Comparison of ENCODE assay signal across 10 mouse cellular contexts in genomic region chr1:171035611-171036010, GRCm38 (mm10). TPM values are rescaled to one million over a fixed set of nuclear protein-coding genes. Genes with fewer than 3 reads are reported as not detected.
DNase-seq lines count a peak whose midpoint lies in the region; ATAC-seq and TF ChIP-seq lines count a peak whose summit lies in the region.
"Had no signal": no experiment of that assay in that cellular context is flagged by ENCODE, and none has a peak within 500 bp of the region (broad histone marks: within the 10 kb centered on the region; RNA-seq: fewer than 3 reads in every experiment).

No protein-coding gene starts in this region.

- TF ChIP-seq CTCF in liver, postnatal 0 days (IDR thresholded peaks at IDR 0.05; ENCODE audit: low read depth), result no peak

- peaks cover 55% of the 10 kb centered on the region for H3K4me1 ChIP-seq in liver, embryonic 12.5 days
- H3K4me1 ChIP-seq in liver, postnatal 0 days (ENCODE audit: insufficient read depth), result peaks cover 23% of the 10 kb centered on the region
- peaks cover 6% of the 10 kb centered on the region; the same call in 1 of the 2 replicates for H3K4me1 ChIP-seq in embryonic facial prominence, embryonic 12.5 days
- peaks cover 18% of the 10 kb centered on the region for H3K4me1 ChIP-seq in forebrain, embryonic 16.5 days (replicated peaks; ENCODE audit: control insufficient read depth, insufficient read depth, low read length)
- H3K4me1 ChIP-seq in midbrain, embryonic 14.5 days (ENCODE audit: control insufficient read depth, insufficient read depth, low read length), result peaks cover 3% of the 10 kb centered on the region; the same call in 1 of the 2 replicates

- no peaks in the 10 kb centered on the region for H3K36me3 ChIP-seq in liver, embryonic 12.5 days
- no peaks in the 10 kb centered on the region for H3K36me3 ChIP-seq in liver, postnatal 0 days (replicated peaks; ENCODE audit: insufficient read depth, low read length)
- H3K36me3 ChIP-seq in embryonic facial prominence, embryonic 12.5 days, result no peaks in the 10 kb centered on the region
- no peaks in the 10 kb centered on the region for H3K36me3 ChIP-seq in forebrain, embryonic 16.5 days (ENCODE audit: control insufficient read depth, insufficient read depth)
- no peaks in the 10 kb centered on the region for H3K36me3 ChIP-seq in midbrain, embryonic 14.5 days (ENCODE audit: control insufficient read depth, insufficient read depth, low read length)

- H3K9me3 ChIP-seq in liver, embryonic 12.5 days (replicated peaks), result no peaks in the 10 kb centered on the region
- no peaks in the 10 kb centered on the region for H3K9me3 ChIP-seq in liver, postnatal 0 days (ENCODE audit: low read length)
- H3K9me3 ChIP-seq in embryonic facial prominence, embryonic 12.5 days, result no peaks in the 10 kb centered on the region
- H3K9me3 ChIP-seq in forebrain, embryonic 16.5 days (ENCODE audit: control insufficient read depth, low read length), result no peaks in the 10 kb centered on the region
- H3K9me3 ChIP-seq in midbrain, embryonic 14.5 days (ENCODE audit: control insufficient read depth, low read length), result no peaks in the 10 kb centered on the region

- TF ChIP-seq EP300 in liver, postnatal 0 days (IDR thresholded peaks at IDR 0.05; ENCODE audit: low read depth), result no peak

- peaks cover 15% of the 10 kb centered on the region; the same call in 1 of the 2 replicates for H3K27me3 ChIP-seq in liver, embryonic 12.5 days (replicated peaks)
- H3K27me3 ChIP-seq in liver, postnatal 0 days (ENCODE audit: insufficient read depth, low read length), result no peaks in the 10 kb centered on the region; the same call in none of the 2 replicates
- H3K27me3 ChIP-seq in embryonic facial prominence, embryonic 12.5 days, result peaks cover 45% of the 10 kb centered on the region
- H3K27me3 ChIP-seq in forebrain, embryonic 16.5 days (replicated peaks; ENCODE audit: control insufficient read depth, insufficient read depth, low read length), result peaks cover 3% of the 10 kb centered on the region; the same call in 1 of the 2 replicates
- H3K27me3 ChIP-seq in midbrain, embryonic 14.5 days (ENCODE audit: control insufficient read depth, insufficient read depth, low read length), result 0 out of 2 replicates have a peak, but pooled peaks cover 10% of the 10 kb centered on the region

- DNase-seq in liver, postnatal 0 days, result no peak
- DNase-seq in midbrain, embryonic 14.5 days, result no peak
- DNase-seq in testis, postnatal 10 days (ENCODE audit: low spot score), result no peak
- no peak for DNase-seq in cerebellum, adult 11 months
- no peak for DNase-seq in cerebellum, postnatal 10 days
- DNase-seq: lung, postnatal 36 days had no signal

- no peak for ATAC-seq in liver, embryonic 12.5 days
- no peak for ATAC-seq in liver, postnatal 0 days
- no peak for ATAC-seq in embryonic facial prominence, embryonic 12.5 days (ENCODE audit: insufficient number of reproducible peaks, insufficient read depth, low FRiP score, low TSS enrichment)
- no peak for ATAC-seq in forebrain, embryonic 16.5 days
- no peak for ATAC-seq in midbrain, embryonic 14.5 days (ENCODE audit: low FRiP score, low TSS enrichment)
- ATAC-seq: Patski had no signal

- no peak overlapping the region for H3K9ac ChIP-seq in liver, embryonic 12.5 days
- H3K9ac ChIP-seq in liver, postnatal 0 days (replicated peaks), result no peak overlapping the region
- H3K9ac ChIP-seq in embryonic facial prominence, embryonic 12.5 days, result no peak overlapping the region
- H3K9ac ChIP-seq in forebrain, embryonic 16.5 days (replicated peaks; ENCODE audit: low read depth, low read length), result no peak overlapping the region
- no peak overlapping the region for H3K9ac ChIP-seq in midbrain, embryonic 14.5 days (replicated peaks; ENCODE audit: low read length)

- 0 out of 2 replicates have a peak overlapping the region, but pooled peaks have one; percentile 63 for H3K4me3 ChIP-seq in liver, embryonic 12.5 days
- no peak overlapping the region for H3K4me3 ChIP-seq in liver, postnatal 0 days (ENCODE audit: low read depth, low read length)
- no peak overlapping the region for H3K4me3 ChIP-seq in embryonic facial prominence, embryonic 12.5 days
- 0 out of 2 replicates have a peak overlapping the region, but pooled peaks have one; percentile 3 for H3K4me3 ChIP-seq in forebrain, embryonic 16.5 days (replicated peaks; ENCODE audit: low read length)
- no peak overlapping the region for H3K4me3 ChIP-seq in midbrain, embryonic 14.5 days (replicated peaks; ENCODE audit: low read depth, low read length)

- WGBS in liver, embryonic 12.5 days (ENCODE audit: insufficient replicate concordance), result 38% methylated on average over 11 of the region's 11 CpGs
- 45% methylated on average over 11 of the region's 11 CpGs for WGBS in liver, postnatal 0 days (ENCODE audit: insufficient replicate concordance)
- 53% methylated on average over 11 of the region's 11 CpGs for WGBS in embryonic facial prominence, embryonic 12.5 days
- WGBS in forebrain, embryonic 16.5 days, result 48% methylated on average over 11 of the region's 11 CpGs
- 51% methylated on average over 11 of the region's 11 CpGs for WGBS in midbrain, embryonic 14.5 days

- no peak overlapping the region for H3K27ac ChIP-seq in liver, embryonic 12.5 days
- no peak overlapping the region for H3K27ac ChIP-seq in liver, postnatal 0 days (ENCODE audit: low read depth)
- H3K27ac ChIP-seq in embryonic facial prominence, embryonic 12.5 days, result no peak overlapping the region
- H3K27ac ChIP-seq in forebrain, embryonic 16.5 days (ENCODE audit: low read length), result no peak overlapping the region
- no peak overlapping the region for H3K27ac ChIP-seq in midbrain, embryonic 14.5 days (replicated peaks; ENCODE audit: low read depth, low read length)

- peak overlapping the region; percentile 94 for H3K4me2 ChIP-seq in liver, embryonic 12.5 days
- H3K4me2 ChIP-seq in liver, postnatal 0 days (ENCODE audit: low read depth, low read length), result no peak overlapping the region
- H3K4me2 ChIP-seq in embryonic facial prominence, embryonic 12.5 days (replicated peaks), result peak overlapping the region; percentile 83; the same call in 1 of the 2 replicates
- peak overlapping the region; percentile 24 for H3K4me2 ChIP-seq in forebrain, embryonic 16.5 days (ENCODE audit: low read length)
- peak overlapping the region; percentile 33 for H3K4me2 ChIP-seq in midbrain, embryonic 14.5 days (ENCODE audit: low read length)

RNA-seq across cellular contexts. Expression of gene Fcgr4, which starts 16.9 kb away (rescaled TPM):
- polyA plus RNA-seq in liver, embryonic 12.5 days (2016; fragmentation: Nextera tagmentation; extraction: Ambion mirVana), result 1.3 and 2.0 TPM in 2 replicates
- polyA plus RNA-seq in liver, postnatal 0 days (2015; fragmentation: Nextera tagmentation; extraction: Ambion mirVana), result 9.4 and 9.7 TPM in 2 replicates
- 0.13 TPM in 1 of 2 replicates, not detected in the other for polyA plus RNA-seq in embryonic facial prominence, embryonic 12.5 days (2016; fragmentation: Nextera tagmentation; extraction: Ambion mirVana)
- polyA plus RNA-seq in forebrain, embryonic 16.5 days (2015; fragmentation: Nextera tagmentation; extraction: Ambion mirVana), result 0.22 and 0.32 TPM in 2 replicates
- 1.5 TPM in 1 of 2 replicates, not detected in the other for polyA plus RNA-seq in midbrain, embryonic 14.5 days (2014; fragmentation: Nextera tagmentation; extraction: Ambion mirVana)

RNA-seq across cellular contexts. Expression of gene Fcgr3, which starts 29.1 kb away (rescaled TPM):
- polyA plus RNA-seq in liver, embryonic 12.5 days (2016; fragmentation: Nextera tagmentation; extraction: Ambion mirVana), result 16.1 and 17.0 TPM in 2 replicates
- 40.3 and 41.8 TPM in 2 replicates for polyA plus RNA-seq in liver, postnatal 0 days (2015; fragmentation: Nextera tagmentation; extraction: Ambion mirVana)
- polyA plus RNA-seq in embryonic facial prominence, embryonic 12.5 days (2016; fragmentation: Nextera tagmentation; extraction: Ambion mirVana), result 6.0 and 6.5 TPM in 2 replicates
- 6.7 and 7.6 TPM in 2 replicates for polyA plus RNA-seq in forebrain, embryonic 16.5 days (2015; fragmentation: Nextera tagmentation; extraction: Ambion mirVana)
- polyA plus RNA-seq in midbrain, embryonic 14.5 days (2014; fragmentation: Nextera tagmentation; extraction: Ambion mirVana), result 2.5 and 8.3 TPM in 2 replicates

RNA-seq across cellular contexts. Expression of gene Fcgr2b, which starts 59.3 kb away (rescaled TPM):
- polyA plus RNA-seq in liver, embryonic 12.5 days (2016; fragmentation: Nextera tagmentation; extraction: Ambion mirVana), result 1.7 and 1.9 TPM in 2 replicates
- 18.0 and 18.7 TPM in 2 replicates for polyA plus RNA-seq in liver, postnatal 0 days (2015; fragmentation: Nextera tagmentation; extraction: Ambion mirVana)
- polyA plus RNA-seq in embryonic facial prominence, embryonic 12.5 days (2016; fragmentation: Nextera tagmentation; extraction: Ambion mirVana), result 0.32 and 0.38 TPM in 2 replicates
- 0.63 and 1.7 TPM in 2 replicates for polyA plus RNA-seq in forebrain, embryonic 16.5 days (2015; fragmentation: Nextera tagmentation; extraction: Ambion mirVana)
- polyA plus RNA-seq in midbrain, embryonic 14.5 days (2014; fragmentation: Nextera tagmentation; extraction: Ambion mirVana), result 1.4 TPM in 1 of 2 replicates, not detected in the other

Comparison
In these comparisons a context has a peak if more than half of its experiments do, and no peak if none do; other contexts are left out.
1. H3K4me3 ChIP-seq: peak in liver, embryonic 12.5 days (single experiment) and forebrain, embryonic 16.5 days (single experiment); none in liver, postnatal 0 days (single experiment), embryonic facial prominence, embryonic 12.5 days (single experiment) and midbrain, embryonic 14.5 days (single experiment).